Mouse (Mus musculus): Measurements from ENCODE around the gene Mgat4d.
"Not testable (repeated sequence)": the region's sequence is repeated elsewhere in the genome, so short reads cannot be mapped to it uniquely, and the experiment has no call there.

The Mgat4d gene

DNA sequence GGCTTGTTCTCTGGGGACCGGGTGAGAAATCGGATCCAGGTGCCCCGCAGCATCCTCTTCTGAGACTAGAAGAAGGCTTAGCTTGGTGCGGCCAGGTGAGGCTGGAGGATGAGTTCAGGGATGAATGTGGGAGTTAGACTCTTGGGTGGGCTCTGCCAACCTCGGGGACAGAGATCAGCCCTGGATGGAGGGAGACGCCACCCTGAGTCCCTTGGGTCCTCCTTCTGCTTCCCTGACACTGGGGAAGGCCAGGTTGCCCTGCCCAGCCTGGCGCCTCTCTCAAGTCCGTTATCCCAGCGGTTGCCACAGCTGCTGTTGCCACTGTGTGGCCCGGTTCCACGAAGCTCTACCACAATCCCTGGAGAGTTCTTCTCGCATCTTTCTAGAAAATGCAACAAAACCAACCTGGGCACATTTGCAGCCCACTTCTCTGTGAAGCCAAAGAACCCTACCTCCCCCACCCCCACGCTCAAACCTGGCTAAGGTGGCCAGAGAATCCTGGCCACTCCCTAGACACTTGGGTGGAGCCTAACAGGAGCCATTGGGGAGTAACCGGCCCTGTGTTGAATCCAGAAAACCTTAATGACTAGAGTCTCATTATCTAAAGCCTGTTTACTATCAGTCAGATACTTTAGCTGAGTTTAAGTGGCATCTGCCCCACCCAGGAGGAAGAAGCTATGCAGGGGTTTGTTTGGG, 41.9 kb downstream of the Mgat4d start:
- DNase-seq (ENCODE audit: low spot score in 2 of 2), result no peak

- no peak for DNase-seq (ENCODE audit: low spot score in 2 of 2)
Measured at GRCm38 (mm10) chr8:83392521-83392920, 44.2 kb downstream of the Mgat4d start.

GRCm38 (mm10) chr8:83394325-83394724, 46.1 kb downstream of the Mgat4d start:
- DNase-seq (ENCODE audit: low spot score in 2 of 2), result no peak

- no peak for DNase-seq (ENCODE audit: low spot score in 2 of 2)
Measured at GRCm38 (mm10) chr8:83396680-83397079, 48.4 kb downstream of the Mgat4d start.

DNA sequence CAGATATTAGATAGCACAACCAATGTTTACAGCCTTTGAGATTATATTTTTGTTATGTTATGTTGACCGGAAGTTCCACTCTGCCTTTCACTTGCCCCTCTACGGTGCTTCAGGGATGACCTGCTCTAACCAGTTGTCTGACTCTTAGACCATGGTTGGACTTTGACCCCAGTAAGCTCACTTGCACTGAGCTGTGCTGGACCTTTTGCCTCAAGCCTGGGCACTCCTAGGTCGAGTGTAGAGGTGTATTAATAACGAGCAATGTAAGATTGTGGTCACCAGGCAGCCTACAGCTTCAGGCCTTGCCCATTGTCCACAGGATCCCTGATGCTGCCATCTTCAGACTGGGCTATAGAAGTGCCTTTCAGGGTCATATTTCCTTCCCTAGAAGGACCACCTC, 49.5 kb downstream of the Mgat4d start:
- no peak for DNase-seq (ENCODE audit: low spot score in 2 of 2)

DNA sequence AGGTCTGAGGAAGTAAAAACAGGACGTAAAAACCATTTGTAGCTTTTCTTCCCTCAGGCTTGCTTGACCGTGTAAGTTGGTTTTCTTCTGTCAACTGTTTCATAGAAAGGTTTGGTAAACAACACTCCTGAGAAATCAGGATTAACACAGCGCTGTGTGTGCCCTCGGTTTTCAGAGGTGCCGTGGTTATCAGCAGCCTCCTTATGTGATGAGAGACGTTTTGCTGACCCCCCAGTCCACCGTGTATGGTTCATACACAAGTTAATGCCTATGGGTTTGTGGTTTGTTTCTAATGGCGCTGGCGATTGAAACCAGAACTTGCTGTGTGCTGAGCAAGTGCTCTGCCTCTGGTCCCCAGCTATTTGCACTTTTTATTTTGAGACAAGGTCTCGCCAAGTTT, 57.3 kb downstream of the Mgat4d start:
- DNase-seq (ENCODE audit: low spot score in 2 of 2), result no peak

DNA sequence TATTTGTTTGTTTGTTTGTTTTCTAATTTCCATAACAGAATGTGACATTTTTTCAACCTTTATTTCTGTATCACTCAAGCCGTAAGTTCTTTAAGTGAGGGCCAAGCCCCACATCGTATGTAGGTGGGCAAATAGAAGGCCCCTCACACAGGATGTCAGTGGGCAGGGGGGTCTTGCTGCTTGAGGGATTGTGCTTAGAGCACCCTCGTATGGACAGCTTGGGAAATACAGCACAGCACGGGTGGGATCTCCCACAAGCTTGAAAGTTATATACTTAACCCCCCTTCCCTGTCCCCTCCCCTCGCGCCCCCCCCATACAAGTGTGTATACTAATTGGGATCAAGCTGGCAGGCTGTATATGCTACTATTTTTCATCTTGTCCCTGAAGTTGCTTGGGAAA, 58.6 kb downstream of the Mgat4d start:
- DNase-seq (ENCODE audit: low spot score in 2 of 2), result no peak

DNA sequence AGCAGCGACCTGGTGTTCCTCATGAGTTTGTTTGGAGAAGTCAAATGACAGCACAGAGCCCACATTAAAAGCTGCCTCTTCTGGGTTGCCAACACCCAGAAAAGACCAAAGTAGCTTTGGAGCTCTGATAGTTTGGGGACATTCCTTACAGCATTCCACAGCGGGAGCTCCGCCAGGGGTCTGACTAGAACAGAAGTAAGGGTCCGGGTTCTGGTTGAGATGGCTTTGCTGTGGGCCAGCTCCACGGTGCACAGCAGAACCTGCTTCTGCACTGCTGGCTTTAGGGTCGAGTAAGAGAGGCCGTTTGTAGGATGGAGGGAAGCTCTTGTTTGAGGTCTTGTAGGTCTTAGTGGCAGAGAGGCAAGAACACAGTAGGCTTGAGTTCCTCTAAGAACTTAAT, 60.2 kb downstream of the Mgat4d start:
- no peak for DNase-seq (ENCODE audit: low spot score in 2 of 2)

DNA sequence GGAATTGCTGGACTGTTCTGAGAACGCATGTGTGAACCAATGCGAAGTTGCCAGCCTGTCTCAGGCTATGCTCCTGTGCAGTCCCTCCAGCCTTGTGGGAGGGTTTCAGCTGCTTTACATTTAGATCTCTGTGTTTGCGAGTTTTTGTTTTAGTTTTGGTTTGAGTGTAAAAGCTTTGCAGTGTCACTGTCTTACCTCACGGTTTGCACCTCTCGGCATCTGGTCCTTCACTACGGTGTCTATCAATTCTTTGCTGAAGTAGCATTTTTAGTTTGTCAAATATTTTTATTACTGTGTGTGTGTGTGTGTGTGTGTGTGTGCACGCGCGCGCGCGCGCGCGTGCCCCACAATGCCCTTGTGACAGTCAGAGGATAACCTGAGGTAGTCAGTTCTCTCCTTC, 68.6 kb downstream of the Mgat4d start:
- no peak for DNase-seq (ENCODE audit: low spot score in 2 of 2)

- DNase-seq (ENCODE audit: low spot score in 2 of 2), result no peak
Measured at GRCm38 (mm10) chr8:83417970-83418369, 69.7 kb downstream of the Mgat4d start.

GRCm38 (mm10) chr8:83418805-83419516, 70.7 kb downstream of the Mgat4d start:
- no peak for DNase-seq (ENCODE audit: low spot score in 2 of 2)

DNA sequence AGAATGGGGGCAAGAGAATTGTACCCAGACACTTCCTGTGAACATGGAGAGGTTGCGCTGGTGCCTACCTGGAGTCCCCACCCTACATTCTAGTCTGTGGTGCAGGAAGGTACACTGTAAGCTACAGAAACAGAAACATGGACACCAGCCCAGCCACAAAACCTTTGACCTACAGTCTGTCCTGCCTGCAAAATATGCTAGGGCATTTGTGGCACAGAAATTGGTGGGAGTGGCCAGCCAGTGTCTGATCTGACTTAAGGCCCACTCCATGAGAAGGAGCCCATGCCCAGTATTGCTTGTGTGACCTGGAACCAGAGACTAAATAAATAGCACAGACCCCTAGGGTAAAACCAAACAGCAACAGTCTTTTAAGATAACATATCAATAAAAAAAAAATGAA, 73.1 kb downstream of the Mgat4d start:
- DNase-seq (ENCODE audit: low spot score in 2 of 2), result no peak

DNA sequence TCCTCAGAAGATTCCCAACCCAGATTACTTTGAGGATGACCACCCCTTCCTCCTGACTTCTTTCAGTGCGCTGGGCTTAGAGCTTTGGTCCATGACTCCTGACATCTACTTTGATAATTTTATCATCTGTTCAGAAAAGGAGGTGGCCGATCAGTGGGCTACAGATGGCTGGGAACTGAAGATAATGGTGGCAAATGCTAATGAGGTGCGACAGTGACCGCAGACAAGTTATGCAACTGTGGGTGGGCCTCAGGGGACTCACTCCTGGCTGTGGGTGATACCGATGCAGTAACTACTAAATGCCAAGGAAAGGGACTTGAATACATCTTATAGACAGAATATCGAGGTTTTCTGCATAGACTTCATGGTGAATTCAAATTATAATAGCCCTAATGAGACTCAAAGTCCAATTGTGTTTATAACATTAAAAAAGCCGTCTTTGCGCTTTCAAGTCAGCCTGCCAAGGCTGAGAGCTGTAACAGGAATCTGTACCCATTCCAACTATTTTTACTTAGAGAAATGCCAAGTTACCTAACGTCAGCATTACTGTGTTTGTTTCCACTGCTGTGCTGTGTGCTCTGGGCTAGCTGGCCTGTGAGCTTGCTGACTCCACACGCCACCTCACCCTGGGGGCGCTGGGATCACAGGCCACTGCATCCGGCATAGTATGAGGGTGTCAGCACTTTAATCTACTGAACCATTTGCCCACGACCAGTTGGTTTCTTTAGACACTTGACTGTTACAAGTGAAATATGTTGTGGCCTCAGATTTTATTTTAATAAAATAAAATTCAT, 75.0 kb downstream of the Mgat4d start:
- DNase-seq (ENCODE audit: low spot score in 2 of 2), result no peak

GRCm38 (mm10) chr8:83425202-83425601, 76.9 kb downstream of the Mgat4d start:
- DNase-seq (ENCODE audit: low spot score in 2 of 2), result no peak

DNA sequence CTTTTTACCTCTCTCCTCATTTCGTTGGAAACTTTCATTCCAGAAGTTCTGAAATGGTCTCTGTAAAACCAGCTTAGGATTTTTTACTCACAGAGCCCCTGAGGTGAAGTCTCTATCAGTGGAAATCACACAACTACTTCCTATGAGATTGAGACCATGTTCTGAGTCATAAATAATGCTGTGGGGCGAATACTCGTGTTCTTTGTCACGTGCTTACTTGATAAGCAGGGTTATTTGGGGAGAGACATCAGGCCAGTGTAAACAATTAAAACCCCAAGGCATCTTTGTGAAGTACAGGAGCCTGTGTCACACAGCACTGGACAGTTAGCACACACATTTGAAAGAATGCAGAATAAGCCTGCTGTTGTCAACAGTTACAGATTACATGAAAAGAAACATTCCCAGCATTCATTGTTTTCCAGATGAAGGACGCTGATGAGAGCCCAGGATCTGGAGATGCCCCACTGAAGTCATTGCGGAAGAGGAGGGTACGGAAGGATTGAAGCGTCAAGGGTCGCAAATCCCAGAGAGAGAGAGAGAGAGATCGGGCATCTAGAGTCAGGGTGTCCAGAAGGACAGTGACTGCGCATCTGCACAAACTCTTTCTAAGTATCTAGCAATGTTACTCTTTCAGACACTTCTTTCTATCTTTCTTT, 78.0 kb downstream of the Mgat4d start:
- no peak for DNase-seq (ENCODE audit: low spot score in 2 of 2)

DNA sequence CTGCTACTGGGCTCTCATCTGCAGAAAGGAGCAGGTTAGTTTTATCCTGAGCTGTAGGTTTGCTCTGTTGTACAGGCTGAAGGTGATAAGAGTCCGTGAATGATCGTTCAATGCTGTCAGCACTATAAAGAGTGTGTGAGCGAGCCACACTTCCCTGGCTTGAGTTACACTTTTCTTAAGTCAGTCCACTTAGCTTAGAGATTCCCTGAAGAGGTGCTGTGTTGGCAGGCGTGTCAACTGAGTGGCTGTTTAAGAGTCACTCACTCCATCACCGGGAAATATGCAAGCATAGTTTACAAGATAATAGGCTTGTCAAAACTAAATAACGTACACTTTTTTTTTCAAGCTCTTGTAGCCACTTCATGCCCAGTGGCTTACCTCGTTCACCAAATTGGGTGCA, 78.7 kb downstream of the Mgat4d start:
- DNase-seq (ENCODE audit: low spot score in 2 of 2), result no peak

GRCm38 (mm10) chr8:83428621-83429020, 80.3 kb downstream of the Mgat4d start:
- DNase-seq (ENCODE audit: low spot score in 2 of 2), result not testable (repeated sequence)

- DNase-seq (ENCODE audit: low spot score in 2 of 2), result no peak
Measured at GRCm38 (mm10) chr8:83429071-83429524, 80.8 kb downstream of the Mgat4d start.
